Mouse (Mus musculus) testis, postnatal 14 days (tissue): ENCODE data around the gene Fam126a.

Experiments
- DNase-seq: peaks from one replicate; pipeline ENCODE4 v3.0.0; 2021; ENCODE audit warnings: low spot score

Fam126a gene

GRCm38 (mm10) chr5:24040601-24041000, 10.1 kb upstream of the Fam126a start:
- no peak for DNase-seq

GRCm38 (mm10) chr5:24039423-24039822, 8.9 kb upstream of the Fam126a start:
- DNase-seq: no peak

GRCm38 (mm10) chr5:24038819-24039218, 8.3 kb upstream of the Fam126a start:
- DNase-seq: no peak

- no peak for DNase-seq
These were observed 7.7 kb upstream of the Fam126a start for GRCm38 (mm10) chr5:24038190-24038589.

GRCm38 (mm10) chr5:24036731-24037130, 6.2 kb upstream of the Fam126a start:
- no peak for DNase-seq

GRCm38 (mm10) chr5:24034970-24035369, 4.5 kb upstream of the Fam126a start:
- DNase-seq: no peak

- no peak for DNase-seq
These were observed 3.6 kb upstream of the Fam126a start for GRCm38 (mm10) chr5:24034091-24034490.

- peak; percentile 69 for DNase-seq
These were observed 428 bp downstream of the Fam126a start for GRCm38 (mm10) chr5:24029946-24030578.

- peak; percentile 69 for DNase-seq
These were observed 1.1 kb downstream of the Fam126a start for GRCm38 (mm10) chr5:24029331-24029771.

- DNase-seq: no peak
These were observed 5.5 kb downstream of the Fam126a start for GRCm38 (mm10) chr5:24024957-24025356.

- no peak for DNase-seq
These were observed 7.3 kb downstream of the Fam126a start for GRCm38 (mm10) chr5:24023226-24023625.

GRCm38 (mm10) chr5:24021683-24022082, 8.8 kb downstream of the Fam126a start:
- DNase-seq: no peak

GRCm38 (mm10) chr5:24020380-24020779, 10.1 kb downstream of the Fam126a start:
- no peak for DNase-seq

GRCm38 (mm10) chr5:24019341-24020185, 10.9 kb downstream of the Fam126a start:
- no peak for DNase-seq

- DNase-seq: no peak
These were observed 11.7 kb downstream of the Fam126a start for GRCm38 (mm10) chr5:24018621-24019261.

- no peak for DNase-seq
These were observed 13.6 kb downstream of the Fam126a start for GRCm38 (mm10) chr5:24016912-24017311.

- DNase-seq: no peak
These were observed 17.0 kb downstream of the Fam126a start for GRCm38 (mm10) chr5:24013338-24014003.

GRCm38 (mm10) chr5:23999083-23999671, 31.3 kb downstream of the Fam126a start:
- no peak for DNase-seq

GRCm38 (mm10) chr5:23995951-23996350, 34.5 kb downstream of the Fam126a start:
- no peak for DNase-seq

GRCm38 (mm10) chr5:23994929-23995328, 35.6 kb downstream of the Fam126a start:
- DNase-seq: no peak

- no peak for DNase-seq
These were observed 36.3 kb downstream of the Fam126a start for GRCm38 (mm10) chr5:23994231-23994630.

GRCm38 (mm10) chr5:23993553-23993894, 37.0 kb downstream of the Fam126a start:
- DNase-seq: no peak
